Mouse (Mus musculus): Measurements from ENCODE around the gene Unc5c. TPM values are rescaled to one million over a fixed set of nuclear protein-coding genes. Genes with fewer than 3 reads are reported as not detected.
A peak's percentile ranks its signal among the peaks of the same experiment; 100 is the strongest.

Gene Unc5c
- polyA plus RNA-seq, 1 experiment: 0.15 TPM

- WGBS: 14% methylated on average over 13 of the region's 13 CpGs
- H3K27me3 ChIP-seq (ENCODE audit: control insufficient read depth, insufficient read depth, low read length): no peaks in the 10 kb centered on the region
- H3K4me3 ChIP-seq (ENCODE audit: low read depth, low read length): no peak overlapping the region
- H3K4me1 ChIP-seq (ENCODE audit: control insufficient read depth, insufficient read depth, insufficient read length, low read length): no peaks in the 10 kb centered on the region
- TF ChIP-seq POLR2A (IDR thresholded peaks at IDR 0.05; ENCODE audit: low read depth, low read length) (no peak), CTCF (IDR thresholded peaks at IDR 0.05; ENCODE audit: extremely low read depth, insufficient read length, insufficient replicate concordance, low read depth, low read length) (peak; percentile 66; the same call in 1 of the 2 replicates)
- H3K36me3 ChIP-seq (ENCODE audit: control insufficient read depth, insufficient read depth, low read length): no peaks in the 10 kb centered on the region
- H3K27ac ChIP-seq (ENCODE audit: insufficient read depth, low read depth, low read length): no peak overlapping the region
Measured at GRCm38 (mm10) chr3:141862816-141863461, 397.9 kb downstream of the Unc5c start.

- Histone ChIP-seq H3K4me1 (ENCODE audit: control insufficient read depth, insufficient read depth, insufficient read length, low read length) (no peaks in the 10 kb centered on the region), H3K4me3 (ENCODE audit: low read depth, low read length) (no peak overlapping the region), H3K27ac (ENCODE audit: insufficient read depth, low read depth, low read length) (no peak overlapping the region), H3K36me3 (ENCODE audit: control insufficient read depth, insufficient read depth, low read length) (no peaks in the 10 kb centered on the region), H3K27me3 (ENCODE audit: control insufficient read depth, insufficient read depth, low read length) (no peaks in the 10 kb centered on the region)
- TF ChIP-seq POLR2A (IDR thresholded peaks at IDR 0.05; ENCODE audit: low read depth, low read length): no peak
- TF ChIP-seq CTCF (IDR thresholded peaks at IDR 0.05; ENCODE audit: extremely low read depth, insufficient read length, insufficient replicate concordance, low read depth, low read length): no peak
- WGBS: 87% methylated on average over 3 of the region's 3 CpGs
Measured at GRCm38 (mm10) chr3:141871805-141872204, 406.8 kb downstream of the Unc5c start.

- no peak overlapping the region for H3K27ac ChIP-seq (ENCODE audit: insufficient read depth, low read depth, low read length)
- TF ChIP-seq CTCF (IDR thresholded peaks at IDR 0.05; ENCODE audit: extremely low read depth, insufficient read length, insufficient replicate concordance, low read depth, low read length) (no peak), POLR2A (IDR thresholded peaks at IDR 0.05; ENCODE audit: low read depth, low read length) (no peak)
- H3K4me1 ChIP-seq (ENCODE audit: control insufficient read depth, insufficient read depth, insufficient read length, low read length): no peaks in the 10 kb centered on the region
- no peak overlapping the region for H3K4me3 ChIP-seq (ENCODE audit: low read depth, low read length)
- no peaks in the 10 kb centered on the region for H3K36me3 ChIP-seq (ENCODE audit: control insufficient read depth, insufficient read depth, low read length)
- WGBS: 80% methylated on average over 10 of the region's 10 CpGs
- H3K27me3 ChIP-seq (ENCODE audit: control insufficient read depth, insufficient read depth, low read length): no peaks in the 10 kb centered on the region
Measured at GRCm38 (mm10) chr3:141872337-141873042, 407.5 kb downstream of the Unc5c start.

DNA sequence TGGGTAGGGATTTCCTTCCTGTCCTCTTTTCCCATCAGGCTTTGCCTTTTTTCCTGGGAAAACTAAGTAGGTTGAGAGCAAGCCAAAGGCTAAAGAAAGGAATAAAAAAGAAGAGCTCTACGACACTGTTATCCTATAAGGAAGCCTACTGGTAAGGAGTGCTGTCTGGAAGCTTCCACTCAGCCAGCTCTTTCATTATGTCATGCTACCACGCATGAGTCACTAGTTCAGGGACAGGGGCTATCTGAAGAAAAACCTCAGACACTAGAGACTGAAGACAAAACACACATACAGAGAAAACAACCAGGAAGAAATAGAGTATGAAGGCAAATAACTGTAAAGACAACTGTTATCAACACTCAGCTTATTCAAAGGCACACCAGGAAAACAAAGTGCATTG lies 417.5 kb downstream of the Unc5c start:
- no peak overlapping the region for H3K27ac ChIP-seq (ENCODE audit: insufficient read depth, low read depth, low read length)
- TF ChIP-seq POLR2A (IDR thresholded peaks at IDR 0.05; ENCODE audit: low read depth, low read length) (no peak), CTCF (IDR thresholded peaks at IDR 0.05; ENCODE audit: extremely low read depth, insufficient read length, insufficient replicate concordance, low read depth, low read length) (no peak)
- H3K36me3 ChIP-seq (ENCODE audit: control insufficient read depth, insufficient read depth, low read length): no peaks in the 10 kb centered on the region
- WGBS: 62% methylated on average over 2 of the region's 2 CpGs
- H3K4me3 ChIP-seq (ENCODE audit: low read depth, low read length): no peak overlapping the region
- H3K27me3 ChIP-seq (ENCODE audit: control insufficient read depth, insufficient read depth, low read length): no peaks in the 10 kb centered on the region
- no peaks in the 10 kb centered on the region for H3K4me1 ChIP-seq (ENCODE audit: control insufficient read depth, insufficient read depth, insufficient read length, low read length)

GRCm38 (mm10) chr3:141884190-141884589 lies 419.2 kb downstream of the Unc5c start:
- Histone ChIP-seq H3K36me3 (ENCODE audit: control insufficient read depth, insufficient read depth, low read length) (no peaks in the 10 kb centered on the region), H3K4me3 (ENCODE audit: low read depth, low read length) (no peak overlapping the region), H3K27ac (ENCODE audit: insufficient read depth, low read depth, low read length) (no peak overlapping the region), H3K4me1 (ENCODE audit: control insufficient read depth, insufficient read depth, insufficient read length, low read length) (no peaks in the 10 kb centered on the region), H3K27me3 (ENCODE audit: control insufficient read depth, insufficient read depth, low read length) (no peaks in the 10 kb centered on the region)
- WGBS: 93% methylated on average over 5 of the region's 5 CpGs
- no peak for TF ChIP-seq POLR2A (IDR thresholded peaks at IDR 0.05; ENCODE audit: low read depth, low read length)

Data from small intestine, adult 2 months (tissue).